Mouse (Mus musculus) ovary, adult 18-20 months (tissue): ENCODE results near the gene Ddost.

Experiments used
- DNase-seq: peaks from one replicate; pipeline ENCODE4 v3.0.0; 2022; ENCODE audit warnings: low spot score, mixed read lengths

Gene Ddost

GRCm38 (mm10) chr4:138304340-138305104 lies at the start of gene Ddost:
TSS of gene Ddost (plus strand) at chr4:138304730.
- DNase-seq, result peak; percentile 98

- DNase-seq, result no peak
Observed at GRCm38 (mm10) chr4:138257116-138257687, 47.3 kb upstream of the Ddost start.

GRCm38 (mm10) chr4:138258663-138259062 lies 45.9 kb upstream of the Ddost start:
- DNase-seq, result no peak

GRCm38 (mm10) chr4:138259482-138259881 lies 45.0 kb upstream of the Ddost start:
- DNase-seq, result no peak

DNA sequence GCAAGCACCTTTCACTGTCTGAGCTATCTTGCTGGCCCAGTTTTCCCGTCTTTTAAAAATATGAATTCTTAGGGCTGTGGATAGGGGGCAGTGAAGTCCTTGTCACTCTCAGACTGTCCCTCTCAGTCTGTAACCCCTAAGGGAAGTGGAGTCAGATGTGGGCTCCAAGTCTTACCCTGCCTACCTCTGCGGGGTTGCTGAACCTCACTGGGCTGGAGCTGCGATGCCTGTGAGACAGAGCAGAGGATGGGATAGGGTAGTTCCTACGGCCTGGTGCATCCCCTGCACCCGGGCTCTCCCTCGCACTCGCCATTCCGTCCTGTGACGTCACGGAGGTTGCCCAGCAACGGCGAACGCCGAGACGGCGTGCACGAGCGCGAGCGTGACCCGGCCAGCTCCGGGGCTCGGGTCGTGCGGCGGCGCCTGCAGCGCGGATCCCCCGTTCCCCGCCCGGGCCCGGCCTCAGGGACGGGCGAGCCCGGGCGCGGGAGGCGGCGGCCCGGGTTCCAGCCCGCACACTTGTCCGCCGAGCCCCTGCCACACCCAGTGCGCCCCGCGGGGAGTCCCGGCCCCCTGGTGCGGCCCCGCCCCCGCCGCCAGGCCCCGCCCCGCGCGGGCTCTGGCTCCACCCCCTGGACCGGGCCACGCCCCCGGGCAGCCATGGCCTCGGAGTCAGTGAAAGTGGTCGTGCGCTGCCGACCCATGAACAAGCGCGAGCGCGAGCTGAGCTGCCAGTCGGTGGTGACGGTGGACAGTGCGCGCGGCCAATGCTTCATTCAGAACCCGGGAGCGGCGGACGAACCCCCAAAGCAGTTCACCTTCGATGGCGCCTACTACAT lies 42.5 kb upstream of the Ddost start:
- peak; percentile 75 for DNase-seq

GRCm38 (mm10) chr4:138267869-138268268 lies 36.7 kb upstream of the Ddost start:
- no peak for DNase-seq

DNA sequence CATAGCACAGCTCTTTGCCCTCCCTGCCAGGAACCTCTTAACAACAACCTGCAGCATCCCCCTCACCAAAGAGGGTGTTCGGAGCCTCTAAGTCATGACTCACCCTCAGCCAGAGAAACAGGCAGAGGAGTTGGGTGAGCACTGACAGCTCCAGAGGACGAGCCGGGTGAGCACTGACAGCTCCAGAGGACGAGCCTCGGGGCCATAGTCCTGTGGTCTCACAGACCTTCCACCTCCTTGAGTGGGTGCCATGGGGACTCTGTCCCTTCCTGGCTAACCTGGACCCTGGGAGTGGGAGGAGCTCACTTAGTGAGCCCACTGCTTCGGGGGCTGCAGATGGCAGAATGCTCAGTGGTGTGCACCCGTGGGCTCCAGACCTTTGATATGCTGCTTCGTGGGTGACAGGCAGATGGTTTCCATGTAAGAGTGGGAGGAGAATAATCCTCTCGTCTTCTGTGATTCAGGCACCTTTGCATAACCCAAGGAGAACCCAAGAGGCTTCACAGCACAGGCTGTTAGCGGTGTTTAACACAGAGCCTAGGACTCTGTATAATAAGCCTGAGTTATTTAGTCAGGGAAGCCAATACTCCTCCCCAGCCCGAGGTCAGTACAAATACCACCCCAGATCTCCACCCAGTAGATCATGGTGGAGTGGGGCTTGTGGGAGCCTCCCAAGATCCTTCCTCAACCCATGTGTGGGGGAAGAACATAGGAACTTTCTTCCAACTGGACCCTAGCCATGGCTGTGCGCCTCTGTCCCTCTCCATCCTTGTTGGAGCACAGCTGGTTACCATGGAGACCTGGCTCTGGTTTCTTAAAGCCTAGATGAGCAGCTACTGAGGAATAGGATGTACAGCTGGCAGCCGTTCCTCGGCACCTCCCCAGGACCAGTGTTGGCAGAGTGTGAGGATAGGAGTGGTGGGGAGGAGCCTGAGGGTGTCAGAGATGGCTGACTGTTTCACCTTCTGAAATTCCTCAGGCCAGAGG lies 32.2 kb upstream of the Ddost start:
- peak; percentile 29 for DNase-seq

GRCm38 (mm10) chr4:138278346-138278745 lies 26.2 kb upstream of the Ddost start:
- no peak for DNase-seq

GRCm38 (mm10) chr4:138282834-138283233 lies 21.7 kb upstream of the Ddost start:
- DNase-seq, result peak; percentile 24

DNA sequence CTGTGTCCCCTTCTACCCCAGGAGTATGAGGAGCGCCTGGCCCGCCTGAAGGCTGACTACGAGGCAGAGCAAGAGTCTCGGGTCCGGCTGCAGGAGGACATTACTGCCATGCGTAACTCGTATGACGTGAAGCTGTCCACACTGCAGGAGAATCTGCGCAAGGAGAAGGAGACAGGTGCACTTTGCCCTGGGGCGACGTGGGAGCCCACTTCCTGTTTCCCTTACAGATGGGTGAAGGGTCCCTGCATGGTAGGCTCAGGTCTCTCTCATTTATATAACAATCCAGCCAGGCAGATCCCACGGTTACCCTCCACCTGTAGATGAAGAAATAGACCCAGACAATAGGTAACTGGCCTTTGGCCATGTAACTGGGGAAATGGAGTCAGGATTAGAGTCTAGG lies 18.1 kb upstream of the Ddost start:
- DNase-seq, result no peak

- DNase-seq, result no peak
Observed at GRCm38 (mm10) chr4:138288691-138289090, 15.8 kb upstream of the Ddost start.

GRCm38 (mm10) chr4:138292028-138292427 lies 12.5 kb upstream of the Ddost start:
- DNase-seq, result no peak

- no peak for DNase-seq
Observed at GRCm38 (mm10) chr4:138293261-138293948, 11.1 kb upstream of the Ddost start.

DNA sequence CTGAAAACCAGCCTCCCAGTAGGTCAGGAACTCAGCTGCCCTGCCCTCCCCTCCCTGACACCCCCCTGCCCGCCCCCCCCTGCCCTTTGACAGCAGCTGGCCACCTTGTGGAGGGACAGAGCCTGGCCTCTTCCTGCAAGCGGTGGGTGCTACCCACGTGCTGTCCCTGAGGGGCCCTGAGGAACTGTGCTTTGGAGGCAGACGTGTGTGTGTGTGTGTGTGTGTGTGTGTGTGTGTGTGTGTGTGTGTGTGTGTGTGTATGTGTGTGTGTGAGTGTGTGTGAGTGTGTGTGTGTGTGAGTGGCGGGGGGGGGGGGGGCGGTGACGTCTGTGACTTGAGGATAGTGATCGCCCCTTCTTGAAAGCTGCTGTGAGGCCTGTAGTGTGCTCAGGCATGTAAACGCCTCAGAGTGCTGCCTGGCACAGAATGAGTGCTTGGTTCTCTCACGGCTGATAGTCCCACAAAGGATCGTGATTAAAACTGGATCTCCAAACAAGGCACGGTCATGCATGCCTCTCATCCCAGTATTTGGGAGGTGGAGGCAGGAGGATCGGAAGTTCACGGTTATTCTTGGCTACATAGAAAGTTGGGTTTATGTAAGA lies 10.5 kb upstream of the Ddost start:
- no peak for DNase-seq

- no peak for DNase-seq
Observed at GRCm38 (mm10) chr4:138301271-138301780, 3.2 kb upstream of the Ddost start.

- DNase-seq, result no peak
Observed at GRCm38 (mm10) chr4:138303011-138303410, 1.5 kb upstream of the Ddost start.

- no peak for DNase-seq
Observed at GRCm38 (mm10) chr4:138303742-138304141, 788 bp upstream of the Ddost start.

GRCm38 (mm10) chr4:138307025-138307424 lies 2.5 kb downstream of the Ddost start:
- DNase-seq, result no peak

DNA sequence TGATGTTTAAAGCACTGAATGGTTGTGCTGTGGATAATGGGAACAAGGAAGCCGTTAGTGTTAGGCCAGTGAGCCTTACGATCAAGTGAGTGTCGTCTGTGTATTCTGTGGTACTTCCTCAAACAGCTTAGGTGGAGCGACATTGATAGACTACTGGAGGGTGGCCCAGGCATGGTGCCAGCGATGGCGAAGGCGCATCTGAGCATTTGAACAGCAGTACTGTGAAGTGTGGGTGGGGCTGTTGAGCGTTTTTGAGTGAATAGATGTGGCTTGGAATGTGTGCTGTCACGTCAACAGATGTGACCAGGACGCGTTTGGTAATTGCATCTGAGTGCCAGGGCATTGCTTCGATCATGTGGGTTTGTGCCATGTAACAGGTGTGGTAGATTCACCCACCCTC lies 3.2 kb downstream of the Ddost start:
- DNase-seq, result no peak

DNA sequence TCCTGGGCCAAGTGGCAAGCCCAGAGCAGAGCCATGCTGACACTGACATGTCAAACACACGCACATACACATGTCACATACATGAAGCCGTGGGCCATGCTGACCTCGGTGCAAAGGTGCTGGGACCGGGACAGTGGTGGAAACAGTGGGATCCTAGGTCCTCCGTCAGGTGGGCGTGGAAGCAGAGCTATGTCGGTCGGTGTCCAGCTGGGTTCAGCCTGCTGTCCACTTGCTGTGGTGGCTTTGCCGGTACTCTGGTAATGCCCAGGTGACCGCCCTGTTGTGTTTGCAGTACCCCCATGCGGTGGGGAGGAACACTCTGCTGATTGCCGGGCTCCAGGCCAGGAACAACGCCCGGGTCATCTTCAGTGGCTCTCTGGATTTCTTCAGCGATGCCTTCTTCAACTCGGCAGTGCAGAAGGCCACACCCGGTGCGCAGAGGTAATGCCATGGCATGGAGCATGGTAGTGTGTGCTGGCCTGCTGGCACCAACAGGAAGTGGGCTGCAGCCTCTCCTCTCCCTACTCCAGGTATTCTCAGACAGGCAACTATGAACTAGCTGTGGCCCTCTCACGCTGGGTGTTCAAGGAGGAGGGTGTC lies 5.9 kb downstream of the Ddost start:
- no peak for DNase-seq
